Mouse (Mus musculus) T-helper 1 cell (primary cell): Measurements from ENCODE around the gene Gm3336.

ENCODE experiments used
- in situ Hi-C: fragments of 300-600 bp; cut with MboI, MseI; formaldehyde crosslinking; loops from one replicate; pipeline ENCODE4 v1.15.1; 2025; ENCODE audit warnings: high pct_unique_total_duplicates

Gm3336 gene

DNA sequence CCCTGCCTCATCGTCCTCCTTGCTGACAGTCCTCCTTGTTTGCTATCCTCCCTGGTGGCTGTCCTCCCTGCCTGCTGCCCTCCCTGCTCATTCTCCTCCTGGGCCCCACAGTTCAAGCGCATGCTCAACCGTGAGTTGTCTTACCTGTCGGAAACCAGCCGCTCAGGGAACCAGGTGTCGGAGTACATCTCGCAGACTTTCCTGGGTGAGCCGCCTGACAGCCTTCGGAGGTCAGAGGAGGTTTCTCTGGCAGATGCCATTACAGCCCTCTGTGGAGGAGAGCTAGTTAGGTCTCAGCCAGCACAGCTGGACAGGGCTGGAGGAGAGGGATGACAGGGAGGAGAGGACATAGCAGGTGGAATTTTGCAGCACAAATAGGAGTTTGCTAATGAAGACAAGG lies 28.3 kb downstream of the Gm3336 start:
- in situ Hi-C loops: no loop called here

DNA sequence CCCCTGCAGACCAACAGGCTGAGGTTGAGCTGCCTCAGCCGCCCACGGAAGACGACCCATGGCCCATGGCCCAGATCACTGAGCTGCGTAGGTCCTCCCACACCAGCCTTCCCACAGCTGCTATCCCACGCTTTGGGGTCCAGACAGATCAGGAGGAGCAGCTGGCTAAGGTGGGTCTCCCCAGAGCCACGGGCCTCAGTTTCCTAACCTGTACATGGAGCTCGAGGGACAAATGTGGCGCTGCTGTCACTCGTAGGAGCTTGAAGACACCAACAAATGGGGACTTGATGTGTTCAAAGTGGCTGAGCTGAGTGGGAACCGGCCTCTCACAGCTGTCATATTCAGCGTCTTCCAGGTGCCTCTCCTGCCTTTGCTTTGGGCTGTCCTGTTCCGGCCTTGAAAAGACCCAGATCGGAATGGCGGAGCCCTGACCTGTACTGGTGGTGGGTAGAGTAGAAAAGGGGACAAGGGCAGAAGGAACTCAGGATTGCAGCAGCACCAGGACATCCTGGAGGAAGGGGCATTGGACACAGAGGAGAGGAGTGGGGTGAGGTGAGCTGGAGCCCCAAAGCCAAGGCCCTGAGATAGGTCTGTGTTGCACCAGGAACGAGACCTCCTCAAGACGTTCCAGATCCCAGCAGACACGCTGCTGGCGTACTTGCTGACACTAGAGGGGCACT lies 29.0 kb downstream of the Gm3336 start:
- in situ Hi-C loops: no loop called here

- in situ Hi-C loops: no loop called here
Measured at GRCm38 (mm10) chr8:70748246-70749096, 30.1 kb downstream of the Gm3336 start.

- in situ Hi-C loops: no loop called here
Measured at GRCm38 (mm10) chr8:70749097-70749674, 30.8 kb downstream of the Gm3336 start.

DNA sequence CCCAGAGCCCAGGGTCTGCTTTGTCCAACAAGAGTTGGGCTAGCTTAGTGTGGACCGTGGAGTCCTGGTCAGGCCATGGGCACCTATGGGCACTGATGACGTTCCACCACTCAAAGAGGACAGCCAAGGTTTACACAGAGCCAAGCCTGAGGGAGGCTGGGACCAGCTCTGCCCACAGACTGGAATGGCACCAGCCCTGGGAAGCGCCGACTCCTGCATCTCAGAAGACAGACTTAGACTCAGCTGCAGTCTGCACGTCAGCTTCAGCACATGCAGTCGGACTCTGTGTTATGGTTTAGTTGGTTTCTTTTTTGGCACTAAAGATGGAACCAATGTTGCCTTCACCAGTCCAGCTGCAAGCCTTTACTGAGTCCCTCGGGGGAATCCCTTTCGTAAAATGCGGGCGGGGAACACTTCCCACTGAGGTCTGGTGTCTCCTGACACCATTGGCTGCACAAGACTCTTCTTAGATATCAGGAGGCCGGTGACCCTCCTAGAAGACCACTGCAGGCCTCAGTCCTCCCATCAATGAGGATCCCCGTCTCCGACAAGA lies 31.9 kb downstream of the Gm3336 start:
- in situ Hi-C loops: no loop called here

DNA sequence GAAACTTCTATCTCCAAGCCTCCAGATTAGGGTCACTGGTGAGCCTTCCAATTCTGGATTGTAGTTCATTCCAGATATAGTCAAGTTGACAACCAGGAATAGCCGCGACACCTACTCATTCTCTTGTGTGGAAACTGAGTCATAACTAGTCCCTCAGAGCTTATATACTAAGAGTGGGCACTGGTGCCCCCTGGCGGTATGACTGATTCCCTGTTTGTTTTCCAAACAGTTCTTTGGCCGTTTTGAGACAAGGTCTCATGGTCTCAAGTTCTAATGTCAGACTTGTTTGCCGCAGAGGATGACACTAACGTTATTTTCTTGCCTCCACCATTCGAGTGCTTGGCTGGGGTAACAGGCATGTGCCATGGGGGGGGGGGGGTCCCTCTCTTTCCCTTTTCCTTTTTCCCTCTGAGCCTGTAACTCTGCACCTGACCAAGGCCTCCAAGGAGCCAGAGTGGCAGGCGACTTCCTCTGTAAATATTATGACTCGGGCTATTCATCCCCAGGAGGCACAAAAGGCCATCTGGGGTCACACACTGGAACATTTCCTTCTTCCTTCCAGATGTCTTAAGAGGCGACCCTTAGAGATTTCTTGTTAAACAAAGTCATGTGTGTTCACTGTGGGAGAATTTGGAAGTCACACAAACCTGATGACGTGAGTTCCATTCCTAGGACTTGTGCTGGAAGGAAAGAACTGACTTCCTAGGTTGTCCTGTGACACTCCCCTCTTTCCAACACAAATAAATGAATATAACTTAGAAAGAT lies 33.8 kb downstream of the Gm3336 start:
- in situ Hi-C loops: no loop called here

GRCm38 (mm10) chr8:70753151-70753550 lies 34.8 kb downstream of the Gm3336 start:
- in situ Hi-C loops: no loop called here

DNA sequence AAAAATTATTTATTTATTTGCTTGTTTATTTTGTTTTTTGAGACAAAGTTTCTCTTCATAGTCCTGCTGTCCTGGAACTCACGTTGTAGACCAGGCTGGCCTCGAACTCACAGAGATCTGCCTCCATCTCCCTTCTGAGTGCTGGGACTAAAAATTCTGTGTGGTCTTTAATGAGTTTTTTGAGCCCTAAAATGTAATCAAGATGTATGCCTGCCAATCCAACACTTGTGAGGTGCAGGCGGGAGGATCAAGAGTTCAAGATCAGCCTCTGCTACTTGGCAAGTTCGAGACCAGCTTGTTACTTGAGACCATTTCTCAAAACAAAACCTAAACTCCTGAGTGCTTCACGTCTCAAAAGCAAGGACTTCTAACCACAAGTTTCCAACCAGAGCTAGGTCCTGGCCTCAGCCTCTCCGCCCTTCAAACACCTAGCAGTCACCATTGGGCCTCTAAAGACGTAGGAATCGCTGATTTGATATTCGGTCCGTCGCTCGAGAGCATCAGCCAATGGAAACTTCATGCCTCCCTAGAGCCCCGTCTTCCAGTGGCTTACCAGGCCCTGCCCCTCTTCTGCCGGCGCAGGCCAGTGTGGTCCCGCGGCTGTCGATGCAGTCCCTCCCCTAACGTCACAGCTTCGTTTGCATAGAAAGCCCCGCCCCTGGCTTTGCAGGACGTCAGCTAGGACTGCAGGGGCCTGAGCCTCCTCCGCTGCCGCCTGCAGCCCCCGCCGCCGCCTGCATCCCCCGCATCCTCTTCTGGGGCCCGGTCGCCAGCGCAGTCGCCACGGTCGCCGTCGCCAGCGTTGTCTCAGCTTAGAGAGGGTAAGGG lies 35.9 kb downstream of the Gm3336 start, which contains the start of gene Rab3a:
Gene Rab3a (plus strand): TSS at position 637 of the 828 bp plus-strand sequence.
- in situ Hi-C loops: no loop called here

DNA sequence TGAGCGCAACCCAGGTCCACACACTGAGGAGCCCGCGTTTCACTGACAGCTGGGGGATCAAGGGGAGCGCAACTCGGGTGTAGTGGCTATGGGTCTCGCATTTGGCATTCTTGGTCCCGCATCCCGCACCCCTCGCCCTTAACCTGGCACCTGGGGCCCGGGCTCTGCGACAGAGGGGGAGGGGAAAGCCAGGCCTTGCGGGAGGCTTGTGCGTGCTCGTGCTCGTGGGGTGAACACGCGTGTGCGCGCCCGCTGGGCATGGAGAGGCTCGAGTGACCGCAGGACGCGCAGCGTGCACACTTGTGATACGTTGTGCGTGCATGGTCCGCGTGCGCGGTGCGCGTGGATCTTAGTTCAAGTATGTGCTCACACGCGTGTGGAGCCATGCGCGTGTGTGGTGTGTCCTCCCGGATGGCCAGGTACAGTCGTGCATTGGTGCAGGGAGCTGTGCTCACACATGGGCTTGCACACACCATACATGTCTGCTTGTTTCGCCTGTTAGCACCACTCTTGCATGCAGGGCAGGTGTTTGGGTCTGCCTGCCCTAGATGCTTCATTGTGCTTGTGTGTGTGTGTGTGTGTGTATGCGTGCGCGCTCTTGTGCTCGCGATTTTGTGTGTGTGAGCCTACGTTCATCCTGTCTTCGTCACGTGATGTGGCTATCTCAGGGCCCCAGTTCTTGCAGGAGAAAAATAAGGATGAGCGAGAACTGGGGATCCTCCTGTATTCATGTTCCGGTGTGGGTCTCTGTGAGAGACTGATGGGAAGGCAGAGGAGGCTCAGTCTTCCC lies 36.7 kb downstream of the Gm3336 start:
- in situ Hi-C loops: no loop called here

DNA sequence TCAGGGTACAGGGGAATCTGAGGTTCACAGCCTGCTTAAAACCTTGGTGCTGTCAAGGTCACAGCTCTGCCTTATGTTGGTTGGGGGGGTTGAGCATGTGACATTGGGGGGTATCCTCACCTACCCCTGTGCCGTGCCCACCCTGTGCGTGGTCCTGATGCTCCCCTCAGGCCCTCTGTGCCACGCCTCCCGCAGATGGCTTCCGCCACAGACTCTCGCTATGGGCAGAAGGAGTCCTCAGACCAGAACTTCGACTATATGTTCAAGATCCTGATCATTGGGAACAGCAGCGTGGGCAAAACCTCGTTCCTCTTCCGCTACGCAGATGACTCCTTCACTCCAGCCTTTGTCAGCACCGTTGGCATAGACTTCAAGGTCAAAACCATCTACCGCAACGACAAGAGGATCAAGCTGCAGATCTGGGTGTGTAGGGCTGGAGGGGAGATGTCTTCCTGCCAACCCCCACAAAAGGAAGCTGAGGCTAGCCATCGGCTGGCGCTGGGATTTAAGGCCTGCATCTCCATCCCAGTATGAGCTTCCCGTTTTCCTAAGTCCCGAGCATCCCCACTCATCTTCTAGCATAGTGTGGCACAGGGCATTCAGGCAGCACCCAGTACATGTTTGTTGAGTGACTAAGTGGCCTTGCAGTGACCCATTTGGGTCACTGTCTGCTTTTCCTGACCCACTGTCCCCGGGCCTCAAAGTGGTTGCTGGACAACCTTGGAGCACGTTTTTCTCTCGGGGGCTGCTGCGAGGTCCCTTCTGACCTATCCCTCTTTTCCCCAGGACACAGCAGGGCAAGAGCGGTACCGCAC lies 37.5 kb downstream of the Gm3336 start:
- in situ Hi-C loops: no loop called here

GRCm38 (mm10) chr8:70756476-70757040 lies 38.2 kb downstream of the Gm3336 start:
- in situ Hi-C loops: no loop called here

DNA sequence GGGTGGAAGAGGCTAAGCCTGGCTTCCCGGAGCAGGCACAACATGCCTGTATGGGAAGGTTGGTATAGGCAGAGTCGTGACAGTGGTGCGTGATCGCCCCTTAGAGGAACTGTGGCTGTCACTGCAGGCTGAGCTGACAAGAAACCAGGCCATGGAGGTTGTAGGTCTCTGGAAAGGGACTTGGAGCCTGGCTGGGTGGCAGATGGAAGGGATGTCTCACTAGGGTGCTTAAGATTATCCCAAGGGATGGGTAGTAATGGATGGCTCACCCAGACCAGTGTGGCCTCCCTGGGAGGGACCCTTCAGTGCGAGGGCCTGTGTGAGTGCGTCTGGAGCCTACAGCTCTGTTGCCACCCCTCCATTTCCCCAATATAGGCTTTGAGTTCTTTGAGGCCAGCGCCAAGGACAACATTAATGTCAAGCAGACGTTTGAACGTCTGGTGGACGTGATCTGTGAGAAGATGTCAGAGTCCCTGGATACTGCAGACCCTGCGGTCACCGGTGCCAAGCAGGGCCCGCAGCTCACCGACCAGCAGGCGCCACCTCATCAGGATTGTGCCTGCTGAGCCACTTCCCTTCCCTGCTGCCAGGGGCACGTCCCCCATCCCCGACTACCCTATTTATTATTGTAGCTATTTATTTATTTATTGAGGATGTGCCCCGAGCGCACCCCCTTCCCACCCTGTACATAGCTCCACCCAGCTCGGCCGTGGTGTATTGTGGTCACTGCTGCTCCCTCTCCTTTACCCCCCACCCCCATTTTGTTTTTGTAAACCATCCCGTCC lies 39.4 kb downstream of the Gm3336 start:
- in situ Hi-C loops: no loop called here

- in situ Hi-C loops: no loop called here
Measured at GRCm38 (mm10) chr8:70758308-70758615, 39.9 kb downstream of the Gm3336 start.

- in situ Hi-C loops: no loop called here
Measured at GRCm38 (mm10) chr8:70758616-70759561, 40.5 kb downstream of the Gm3336 start.

- in situ Hi-C loops: loop anchor here (10.0 kb wide), 1 partner anchor 46 kb away; the partner anchor contains the start of gene Gm3336
Measured at GRCm38 (mm10) chr8:70760350-70760749, 42.0 kb downstream of the Gm3336 start.

DNA sequence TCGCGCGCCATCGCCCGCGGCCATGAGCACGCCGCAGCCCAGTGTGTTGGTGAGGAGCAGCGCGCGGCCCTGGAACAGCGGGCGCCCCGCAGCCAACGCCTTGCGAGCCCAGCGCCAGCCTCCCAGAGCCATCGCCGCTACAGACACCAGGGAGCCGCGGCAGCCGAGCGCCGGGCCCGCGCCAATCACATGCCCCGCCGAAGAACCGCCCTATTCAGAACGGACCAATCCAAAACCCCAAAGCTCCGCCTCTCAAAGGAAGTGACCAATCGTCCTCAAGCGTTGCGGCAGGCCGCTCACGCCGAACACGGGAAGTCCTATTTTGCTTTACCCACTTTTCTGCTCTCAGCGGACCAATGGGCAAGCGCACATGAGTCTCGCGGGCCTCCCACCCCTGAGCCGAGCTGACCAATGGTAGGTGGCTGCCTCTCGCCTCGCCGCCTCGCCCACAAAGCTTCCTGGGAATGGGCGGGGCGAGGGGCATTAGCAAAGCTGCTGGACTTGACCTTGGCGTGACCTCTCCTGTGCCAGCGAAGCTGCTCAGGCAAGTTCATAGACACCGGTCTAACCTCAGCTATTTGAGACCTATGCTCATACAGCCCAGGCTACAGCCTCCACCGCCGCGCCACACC lies 42.5 kb downstream of the Gm3336 start, which contains the start of gene Mpv17l2:
Gene Mpv17l2 (minus strand): TSS at position 172 of the 632 bp plus-strand sequence.
- in situ Hi-C loops: loop anchor here (10.0 kb wide), 1 partner anchor 46 kb away; the partner anchor contains the start of gene Gm3336
